Mouse (Mus musculus): Measurements from ENCODE around the gene 6430548M08Rik.

Gene 6430548M08Rik

DNA sequence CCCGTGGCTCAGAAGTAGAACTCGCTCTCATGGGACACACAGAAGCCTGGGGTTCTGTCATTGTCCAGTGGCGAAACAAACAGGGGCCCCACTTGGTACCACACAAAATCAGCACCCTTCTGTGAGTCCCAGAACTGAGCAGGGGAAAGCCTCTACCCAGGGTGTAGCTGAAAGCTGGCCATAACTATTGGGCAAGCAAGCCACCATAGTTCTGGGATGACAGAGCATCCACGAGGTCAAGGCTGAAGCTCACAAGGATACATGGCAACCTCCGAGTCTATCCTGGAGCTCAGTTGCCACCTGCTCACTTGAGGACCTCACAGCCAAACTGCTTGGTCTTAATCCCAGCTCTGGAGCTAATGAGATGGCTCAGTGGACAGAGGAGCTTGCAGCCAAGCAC, 67.3 kb downstream of the 6430548M08Rik start:
- no peak for DNase-seq (ENCODE audit: inconsistent ontology term)

GRCm38 (mm10) chr8:120181861-120182414, 68.0 kb downstream of the 6430548M08Rik start:
- DNase-seq (ENCODE audit: inconsistent ontology term): no peak

- DNase-seq (ENCODE audit: inconsistent ontology term): no peak
Observed at GRCm38 (mm10) chr8:120184366-120184765, 70.4 kb downstream of the 6430548M08Rik start.

DNA sequence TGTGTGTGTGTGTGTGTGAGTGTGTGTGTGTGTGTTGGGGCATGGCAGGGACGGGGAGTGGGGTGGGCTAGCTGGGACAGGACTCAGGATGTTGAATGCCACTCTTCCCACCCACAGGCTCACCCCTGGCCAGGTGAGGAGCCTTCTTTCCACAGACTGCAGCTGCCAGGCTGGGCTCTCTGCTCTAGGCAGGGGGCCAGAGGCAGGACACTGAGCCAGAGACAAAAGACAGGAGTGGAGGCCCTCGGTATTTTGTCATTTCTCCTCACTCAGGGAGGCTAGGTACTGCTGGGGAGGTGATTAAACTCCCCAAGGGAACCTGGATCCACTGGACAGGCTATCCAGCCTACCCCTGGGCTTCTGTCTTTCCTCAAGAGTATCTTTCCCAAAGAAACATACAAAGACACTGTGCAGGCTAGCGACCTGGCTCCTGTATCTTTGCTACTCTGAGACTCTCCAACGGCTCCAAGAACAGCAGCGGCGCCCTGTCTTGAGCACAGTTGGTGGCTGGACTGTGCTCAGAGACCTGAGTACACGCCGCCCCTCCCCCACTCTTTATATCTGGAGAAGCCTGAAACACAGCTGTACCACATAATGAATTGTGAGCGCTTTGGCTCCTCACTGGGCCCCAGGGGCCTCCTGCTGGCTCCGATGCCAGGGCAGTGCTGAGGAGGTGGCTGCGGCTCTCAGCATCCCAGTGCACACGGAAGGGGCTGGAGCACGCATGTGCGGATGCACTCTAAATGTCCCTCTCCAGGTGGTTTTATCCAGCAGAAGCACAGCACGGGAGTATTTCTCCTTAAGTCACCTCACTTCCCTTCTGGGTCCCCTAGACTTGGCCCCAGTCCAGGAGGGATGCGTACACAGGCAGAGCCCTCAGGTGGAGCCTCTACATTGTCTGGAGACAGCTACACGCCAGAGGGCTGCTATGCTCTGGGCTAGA, 71.2 kb downstream of the 6430548M08Rik start:
- no peak for DNase-seq (ENCODE audit: inconsistent ontology term)

DNA sequence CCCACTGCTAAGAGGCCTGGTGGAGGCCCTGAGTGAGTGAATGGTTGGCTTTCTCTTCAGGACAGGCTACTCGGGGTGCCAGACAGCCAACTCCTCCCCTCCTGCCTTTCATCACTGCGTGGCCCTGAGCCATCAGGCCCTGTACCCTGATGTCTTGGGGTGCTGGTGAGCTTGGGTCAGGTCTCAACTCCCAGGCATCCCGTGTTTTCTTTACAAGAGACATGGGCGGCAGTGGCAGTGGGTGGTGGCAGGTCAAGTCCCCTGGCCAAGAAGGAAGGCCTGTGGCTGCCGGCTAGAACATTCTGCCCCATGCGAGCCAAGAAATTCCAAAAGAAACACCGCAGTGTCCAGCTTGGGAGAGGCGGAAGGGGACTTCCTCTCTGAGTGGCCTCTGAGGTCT, 72.5 kb downstream of the 6430548M08Rik start:
- peak; percentile 57 for DNase-seq (ENCODE audit: inconsistent ontology term)

DNA sequence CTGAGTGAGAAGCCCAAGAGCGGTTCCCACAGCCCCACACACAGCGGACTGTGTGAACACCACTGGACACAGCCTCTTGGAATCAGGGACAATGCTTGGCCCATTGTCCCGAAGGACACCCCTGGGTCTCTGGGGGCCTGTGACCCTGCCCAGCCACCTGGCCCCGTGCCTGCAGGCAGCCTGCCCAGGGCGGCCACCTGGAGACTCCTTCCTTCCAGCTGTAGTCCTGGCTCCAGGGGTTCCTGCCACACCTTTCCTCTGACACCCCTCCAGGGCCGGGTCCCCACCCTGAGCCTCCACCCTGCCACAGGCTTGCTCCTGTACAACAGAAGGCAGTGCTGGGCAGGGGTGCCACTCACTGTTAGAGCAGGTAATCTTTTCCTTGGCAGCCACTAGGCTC, 74.6 kb downstream of the 6430548M08Rik start:
- no peak for DNase-seq (ENCODE audit: inconsistent ontology term)

DNA sequence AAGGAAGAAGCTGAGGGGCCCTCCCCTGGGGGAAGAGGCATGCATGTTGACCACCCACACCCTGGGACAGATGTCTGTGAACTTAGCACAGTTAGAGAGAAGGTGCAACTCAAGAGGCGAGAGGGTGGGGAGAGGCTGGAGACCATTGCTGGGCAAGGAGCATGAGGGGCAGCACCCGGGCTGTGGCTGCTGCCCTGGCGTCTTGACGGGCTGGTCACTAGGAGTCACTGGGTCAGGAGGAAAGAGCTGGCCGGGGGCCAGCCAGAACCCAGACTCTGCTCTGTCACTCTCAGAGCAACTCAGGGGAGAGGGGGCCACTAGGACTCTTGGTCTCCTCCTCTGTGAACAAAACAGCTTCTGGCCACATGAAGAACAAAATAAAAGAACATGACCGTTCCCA, 75.5 kb downstream of the 6430548M08Rik start:
- DNase-seq (ENCODE audit: inconsistent ontology term): no peak

GRCm38 (mm10) chr8:120190107-120190809, 76.3 kb downstream of the 6430548M08Rik start:
- DNase-seq (ENCODE audit: inconsistent ontology term): no peak

GRCm38 (mm10) chr8:120190810-120191413, 77.0 kb downstream of the 6430548M08Rik start:
- peak; percentile 93 for DNase-seq (ENCODE audit: inconsistent ontology term)

DNA sequence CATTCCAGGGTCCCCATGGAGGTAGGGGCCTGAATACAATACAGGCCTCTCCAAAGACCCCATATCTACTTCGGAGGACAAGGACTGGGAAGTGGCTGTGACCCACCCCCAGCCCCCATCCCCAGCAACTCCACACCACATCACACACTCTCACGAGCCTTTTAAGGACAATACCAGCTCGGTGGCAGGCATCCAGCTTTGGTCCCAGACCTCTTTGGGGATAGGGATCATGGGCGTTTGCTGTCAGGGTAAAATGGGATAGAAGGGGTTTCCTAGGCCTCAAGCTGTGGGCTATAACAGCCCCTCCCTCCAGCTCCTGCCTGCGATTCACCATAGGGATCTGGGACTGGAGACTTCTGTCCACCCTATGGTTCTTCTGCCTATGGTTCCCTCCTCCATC, 77.7 kb downstream of the 6430548M08Rik start:
- no peak for DNase-seq (ENCODE audit: inconsistent ontology term)

- no peak for DNase-seq (ENCODE audit: inconsistent ontology term)
Observed at GRCm38 (mm10) chr8:120192118-120192517, 78.2 kb downstream of the 6430548M08Rik start.

DNA sequence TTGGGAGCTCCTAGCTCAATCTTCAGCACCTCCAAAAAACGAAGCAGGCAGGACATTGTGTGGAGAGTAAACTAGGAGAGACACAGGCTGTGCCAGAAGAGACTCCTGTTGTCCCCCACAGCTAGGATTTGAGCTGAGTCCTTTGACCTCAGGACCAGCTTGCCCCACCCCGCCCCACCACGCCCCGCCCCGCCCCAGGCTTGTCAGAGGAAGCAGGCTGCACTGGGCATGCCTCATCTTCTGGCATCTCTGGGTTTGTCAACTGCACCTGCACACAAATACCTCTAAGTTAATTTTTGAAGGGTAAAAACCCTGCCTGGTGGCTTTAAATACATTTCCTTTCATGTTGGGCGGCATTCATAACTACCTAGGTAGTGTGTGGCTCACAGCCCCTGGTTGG, 87.4 kb downstream of the 6430548M08Rik start:
- no peak for DNase-seq (ENCODE audit: inconsistent ontology term)

DNA sequence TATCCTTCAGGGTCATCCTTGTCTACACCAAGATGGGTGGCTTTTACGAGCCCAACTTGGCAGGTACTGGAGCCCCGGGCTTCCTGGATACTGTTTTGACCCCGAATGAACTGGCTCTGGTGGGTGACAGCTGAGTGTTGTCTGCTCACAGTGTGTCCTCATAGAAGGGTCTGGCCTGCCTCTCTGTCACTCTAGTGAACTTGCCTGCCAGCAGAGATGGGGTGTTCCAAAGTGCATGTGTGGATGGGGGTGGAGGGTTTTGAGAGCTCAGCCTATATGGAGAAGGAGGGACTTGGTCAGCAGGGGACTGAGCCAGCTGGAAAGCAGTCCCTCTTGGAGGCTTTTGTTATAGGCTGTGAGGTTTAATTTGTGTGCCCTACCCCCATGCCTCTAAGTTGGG, 88.6 kb downstream of the 6430548M08Rik start:
- DNase-seq (ENCODE audit: inconsistent ontology term): no peak

DNA sequence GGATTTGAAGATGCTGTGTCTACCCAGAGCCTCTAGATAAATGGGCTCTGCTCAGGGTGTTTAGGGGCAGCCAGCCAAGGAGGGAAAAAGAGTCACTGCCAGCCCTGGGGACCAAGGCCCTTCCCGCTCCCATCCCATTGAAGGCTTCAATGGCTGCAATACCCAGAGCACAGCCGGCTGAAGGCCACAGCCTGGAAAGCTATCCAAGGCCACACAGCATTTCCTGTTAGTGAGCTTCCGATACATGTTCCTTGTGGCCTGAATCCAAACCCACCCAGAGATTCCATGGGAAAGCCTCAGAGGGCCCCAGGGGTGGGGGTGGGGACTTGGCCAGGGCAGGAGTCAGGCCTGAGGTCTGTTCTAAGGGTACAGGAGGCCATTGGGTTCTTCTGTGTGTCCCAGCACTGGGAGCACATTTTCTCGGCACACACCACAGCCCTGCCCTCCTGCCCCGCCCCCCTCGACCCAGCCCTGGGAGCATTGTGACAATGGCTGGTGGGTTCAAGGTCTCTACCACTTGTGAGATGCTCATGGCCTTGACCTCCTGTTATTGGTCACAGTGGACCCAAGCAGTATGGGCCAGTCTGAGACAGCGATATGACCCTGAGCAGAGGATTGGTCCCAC, 90.9 kb downstream of the 6430548M08Rik start:
- no peak for DNase-seq (ENCODE audit: inconsistent ontology term)

DNA sequence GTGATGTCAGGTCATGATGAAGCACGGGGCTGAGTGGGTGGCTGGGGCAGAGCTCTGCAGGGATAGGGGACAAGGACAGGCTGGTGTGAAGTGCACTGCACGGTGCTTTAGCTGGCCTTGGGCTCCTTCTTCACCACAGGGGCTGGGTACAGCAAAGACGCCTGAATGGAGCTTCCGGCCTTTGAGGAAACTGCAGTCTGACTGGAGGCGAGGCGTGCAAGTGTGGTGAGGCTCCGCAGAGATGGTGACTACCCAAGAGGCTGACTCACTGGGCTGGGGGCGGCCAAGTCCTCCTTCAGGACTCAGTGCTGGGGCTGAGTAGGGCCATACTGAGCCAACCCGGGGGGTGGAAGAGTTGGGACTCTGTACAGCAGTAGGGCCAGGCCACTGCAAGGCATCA, 92.0 kb downstream of the 6430548M08Rik start:
- DNase-seq (ENCODE audit: inconsistent ontology term): no peak

GRCm38 (mm10) chr8:120207364-120207763, 93.4 kb downstream of the 6430548M08Rik start:
- no peak for DNase-seq (ENCODE audit: inconsistent ontology term)

- no peak for DNase-seq (ENCODE audit: inconsistent ontology term)
Observed at GRCm38 (mm10) chr8:120208113-120208512, 94.2 kb downstream of the 6430548M08Rik start.

DNA sequence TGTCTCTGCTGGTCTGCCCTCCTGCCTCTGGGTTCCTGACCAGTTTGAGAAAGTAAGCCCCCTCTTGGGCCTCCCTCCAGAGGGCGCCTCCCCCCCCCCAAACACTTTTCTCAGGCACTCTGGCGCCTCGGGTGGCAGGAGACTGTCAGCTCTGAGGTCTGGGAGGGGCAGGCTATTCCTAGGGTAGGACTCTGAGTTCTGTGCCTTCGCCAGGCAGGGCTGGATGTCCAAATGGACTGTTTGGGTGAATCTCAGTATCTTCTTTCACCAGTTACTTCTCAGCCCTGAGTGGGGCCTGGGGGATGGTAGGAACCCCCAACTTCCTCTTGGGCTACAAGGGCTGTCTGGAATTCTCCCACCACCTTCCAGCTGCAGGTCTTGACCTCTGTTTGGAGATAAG, 97.4 kb downstream of the 6430548M08Rik start:
- no peak for DNase-seq (ENCODE audit: inconsistent ontology term)

DNA sequence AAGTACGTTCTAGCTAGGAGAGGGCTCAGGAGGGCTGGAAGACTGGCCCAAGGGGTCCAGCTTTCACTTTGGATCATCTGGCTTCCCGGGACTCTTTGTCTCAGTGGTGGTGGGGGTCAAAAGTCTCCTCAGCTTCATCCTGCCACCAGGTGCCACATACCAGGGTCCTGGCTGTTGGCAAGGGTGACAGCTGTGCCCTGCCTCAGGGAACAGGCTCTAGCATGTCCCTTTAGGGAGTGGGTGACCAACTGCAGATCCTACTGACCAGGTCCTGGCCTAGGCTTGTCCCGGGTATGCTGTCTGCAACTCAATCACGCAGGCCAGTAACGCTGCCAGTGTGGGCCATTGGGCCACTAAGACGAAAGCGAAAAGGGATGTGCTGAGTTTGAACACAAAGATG, 98.6 kb downstream of the 6430548M08Rik start:
- DNase-seq (ENCODE audit: inconsistent ontology term): no peak

DNA sequence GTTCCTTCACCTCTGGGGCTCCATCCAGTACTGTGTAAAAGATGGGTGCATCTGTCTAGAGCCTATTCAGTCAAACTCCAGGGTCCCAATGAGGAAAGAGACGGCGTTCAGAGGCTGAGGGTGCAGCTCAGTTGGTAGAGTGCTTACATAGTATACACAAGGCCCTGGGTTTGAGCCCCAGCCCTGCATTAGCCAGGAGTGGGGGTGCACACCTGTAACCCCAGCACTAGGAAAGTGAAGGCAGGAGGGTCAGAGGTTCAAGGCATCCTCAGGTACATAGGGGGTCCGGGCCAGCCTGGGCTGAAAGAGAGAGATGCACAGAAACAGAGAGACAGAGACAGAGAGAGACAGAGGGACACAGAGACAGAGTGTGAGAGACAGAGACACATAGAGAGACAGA, 99.3 kb downstream of the 6430548M08Rik start:
- DNase-seq (ENCODE audit: inconsistent ontology term): no peak

GRCm38 (mm10) chr8:120213939-120214338, 100.0 kb downstream of the 6430548M08Rik start:
- no peak for DNase-seq (ENCODE audit: inconsistent ontology term)

Measured in Muller cell, postnatal 12 days (primary cell).